In genomic region chr10:88314841-88315240, GRCm38 (mm10) we compare ENCODE assay signal across 23 mouse cellular contexts.
DNase-seq lines count a peak whose midpoint lies in the region; ATAC-seq lines count a peak whose summit lies in the region.
"Had no signal": no experiment of that assay in that cellular context is flagged by ENCODE, and none has a peak within 500 bp of the region (broad histone marks: within the 10 kb centered on the region; RNA-seq: fewer than 3 reads in every experiment).

No protein-coding gene starts in this region.

- 80% methylated on average over 5 of the region's 5 CpGs for WGBS in kidney, embryonic 16.5 days
- 79% methylated on average over 5 of the region's 5 CpGs for WGBS in kidney, embryonic 14.5 days

- DNase-seq in kidney, adult 11 months, result peak; percentile 52
- DNase-seq in kidney, adult 9 months, result peak; percentile 56
- DNase-seq in kidney, postnatal 14 days, result peak; percentile 25
- peak; percentile 22 to 69 for DNase-seq in kidney, postnatal 25 days
- no peak for DNase-seq in left cerebral cortex, adult 9 months (ENCODE audit: low spot score in 2 of 2)
- DNase-seq: adrenal gland, adult 2 months; adrenal gland, postnatal 14 days; cerebellum, adult 11 months; cerebellum, adult 2 months; cerebellum, adult 9-11 months; cerebellum, postnatal 25 days; forebrain, postnatal 0 days; heart, postnatal 14 days; heart, postnatal 4 days had no signal

- no peaks in the 10 kb centered on the region for H3K27me3 ChIP-seq in kidney, embryonic 16.5 days (ENCODE audit: insufficient read depth, low read length)
- H3K27me3 ChIP-seq in kidney, embryonic 14.5 days (ENCODE audit: control insufficient read depth, insufficient read depth, low read length), result no peaks in the 10 kb centered on the region
- H3K27me3 ChIP-seq: embryonic facial prominence, embryonic 12.5 days; embryonic facial prominence, embryonic 15.5 days; heart, embryonic 13.5 days had no signal

- H3K4me2 ChIP-seq in kidney, embryonic 16.5 days (replicated peaks; ENCODE audit: low read depth, low read length), result no peak overlapping the region
- no peak overlapping the region for H3K4me2 ChIP-seq in kidney, embryonic 14.5 days (replicated peaks; ENCODE audit: low read depth, low read length)
- H3K4me2 ChIP-seq: embryonic facial prominence, embryonic 12.5 days; embryonic facial prominence, embryonic 15.5 days; heart, embryonic 13.5 days; hindbrain, embryonic 14.5 days had no signal

- H3K4me3 ChIP-seq in kidney, embryonic 16.5 days (ENCODE audit: low read length), result no peak overlapping the region
- no peak overlapping the region for H3K4me3 ChIP-seq in kidney, embryonic 14.5 days (ENCODE audit: low read length)
- H3K4me3 ChIP-seq: embryonic facial prominence, embryonic 12.5 days; embryonic facial prominence, embryonic 15.5 days; heart, embryonic 13.5 days had no signal

- ATAC-seq in kidney, embryonic 16.5 days (ENCODE audit: low FRiP score, low TSS enrichment), result no peak
- no peak for ATAC-seq in kidney, embryonic 14.5 days (ENCODE audit: low FRiP score, low TSS enrichment)
- ATAC-seq: CD4-positive, CD25-positive, alpha-beta regulatory T cell, adult 4 months; forebrain, embryonic 14.5 days; forebrain, postnatal 0 days; hindbrain, postnatal 0 days had no signal

- H3K9me3 ChIP-seq in kidney, embryonic 16.5 days (ENCODE audit: low read length), result no peaks in the 10 kb centered on the region
- no peaks in the 10 kb centered on the region for H3K9me3 ChIP-seq in kidney, embryonic 14.5 days (ENCODE audit: control insufficient read depth, low read length)
- H3K9me3 ChIP-seq: embryonic facial prominence, embryonic 12.5 days; embryonic facial prominence, embryonic 15.5 days; heart, embryonic 13.5 days had no signal

- H3K27ac ChIP-seq in kidney, embryonic 16.5 days (ENCODE audit: low read length), result no peak overlapping the region
- H3K27ac ChIP-seq in kidney, embryonic 14.5 days (ENCODE audit: low read depth, low read length), result no peak overlapping the region
- H3K27ac ChIP-seq: embryonic facial prominence, embryonic 12.5 days; embryonic facial prominence, embryonic 15.5 days; heart, embryonic 13.5 days; hindbrain, embryonic 14.5 days; hindbrain, postnatal 0 days had no signal

- no peaks in the 10 kb centered on the region for H3K4me1 ChIP-seq in kidney, embryonic 16.5 days (ENCODE audit: insufficient read depth, low read length)
- no peaks in the 10 kb centered on the region for H3K4me1 ChIP-seq in kidney, embryonic 14.5 days (ENCODE audit: control insufficient read depth, insufficient read depth, low read length)
- H3K4me1 ChIP-seq: embryonic facial prominence, embryonic 12.5 days; embryonic facial prominence, embryonic 15.5 days; heart, embryonic 13.5 days had no signal

- H3K9ac ChIP-seq in kidney, embryonic 16.5 days (replicated peaks; ENCODE audit: low read length), result no peak overlapping the region
- H3K9ac ChIP-seq in kidney, embryonic 14.5 days (ENCODE audit: low read depth, low read length), result no peak overlapping the region
- H3K9ac ChIP-seq: embryonic facial prominence, embryonic 12.5 days; embryonic facial prominence, embryonic 15.5 days; forebrain, postnatal 0 days; heart, embryonic 13.5 days; hindbrain, embryonic 14.5 days had no signal

- H3K36me3 ChIP-seq in kidney, embryonic 16.5 days (ENCODE audit: insufficient read depth, low read length), result no peaks in the 10 kb centered on the region
- H3K36me3 ChIP-seq in kidney, embryonic 14.5 days (ENCODE audit: control insufficient read depth, insufficient read depth, low read length), result no peaks in the 10 kb centered on the region
- H3K36me3 ChIP-seq: embryonic facial prominence, embryonic 12.5 days; embryonic facial prominence, embryonic 15.5 days; heart, embryonic 13.5 days had no signal

Comparison
In these comparisons a context has a peak if more than half of its experiments do, and no peak if none do; other contexts are left out.
1. DNase-seq: peak in kidney, adult 11 months (single experiment), kidney, adult 9 months (single experiment), kidney, postnatal 14 days (single experiment) and kidney, postnatal 25 days (2 of 2); none in left cerebral cortex, adult 9 months (0 of 2).